Mouse (Mus musculus): ENCODE measurements around the gene Hcls1. TPM values are rescaled to one million over a fixed set of nuclear protein-coding genes. Genes with fewer than 3 reads are reported as not detected.

Hcls1 gene
- polyA plus RNA-seq, 1 experiment = 368 TPM

- H3K27ac ChIP-seq (ENCODE audit: insufficient read depth, low read depth, low read length) = no peak overlapping the region
- peaks cover under 1% of the 10 kb centered on the region for H3K4me1 ChIP-seq (ENCODE audit: control insufficient read depth, insufficient read depth, low read length)
- TF ChIP-seq CTCF (IDR thresholded peaks at IDR 0.05; ENCODE audit: low read depth, low read length) = no peak
- TF ChIP-seq POLR2A (IDR thresholded peaks at IDR 0.05; ENCODE audit: borderline replicate concordance, low read depth, low read length) = no peak
Observed at GRCm38 (mm10) chr16:36914195-36914594, 20.6 kb upstream of the Hcls1 start.

GRCm38 (mm10) chr16:36918505-36918904 is 16.3 kb upstream of the Hcls1 start:
- H3K4me1 ChIP-seq (ENCODE audit: control insufficient read depth, insufficient read depth, low read length) = peaks cover 22% of the 10 kb centered on the region
- H3K4me3 ChIP-seq (ENCODE audit: insufficient read depth, low read length) = no peak overlapping the region
- H3K27ac ChIP-seq (ENCODE audit: insufficient read depth, low read depth, low read length) = no peak overlapping the region
- TF ChIP-seq POLR2A (IDR thresholded peaks at IDR 0.05; ENCODE audit: borderline replicate concordance, low read depth, low read length) = no peak
- no peak for TF ChIP-seq CTCF (IDR thresholded peaks at IDR 0.05; ENCODE audit: low read depth, low read length)

More at GRCm38 (mm10) chr16:36914195-36914594, 20.6 kb upstream of the Hcls1 start:
- no peak overlapping the region for H3K4me3 ChIP-seq (ENCODE audit: insufficient read depth, low read length)

- H3K27ac ChIP-seq (ENCODE audit: insufficient read depth, low read depth, low read length) = peak overlapping the region; percentile 35; the same call in 1 of the 2 replicates
- peaks cover 22% of the 10 kb centered on the region for H3K4me1 ChIP-seq (ENCODE audit: control insufficient read depth, insufficient read depth, low read length)
- TF ChIP-seq CTCF (IDR thresholded peaks at IDR 0.05; ENCODE audit: low read depth, low read length) (no peak), POLR2A (IDR thresholded peaks at IDR 0.05; ENCODE audit: borderline replicate concordance, low read depth, low read length) (no peak)
Observed at GRCm38 (mm10) chr16:36920410-36920809, 14.4 kb upstream of the Hcls1 start.

GRCm38 (mm10) chr16:36921067-36921613 is 13.6 kb upstream of the Hcls1 start:
- Histone ChIP-seq H3K27ac (ENCODE audit: insufficient read depth, low read depth, low read length) (no peak overlapping the region), H3K4me3 (ENCODE audit: insufficient read depth, low read length) (no peak overlapping the region), H3K4me1 (ENCODE audit: control insufficient read depth, insufficient read depth, low read length) (peaks cover 22% of the 10 kb centered on the region)
- TF ChIP-seq POLR2A (IDR thresholded peaks at IDR 0.05; ENCODE audit: borderline replicate concordance, low read depth, low read length) = no peak
- TF ChIP-seq CTCF (IDR thresholded peaks at IDR 0.05; ENCODE audit: low read depth, low read length) = no peak

More at GRCm38 (mm10) chr16:36920410-36920809, 14.4 kb upstream of the Hcls1 start:
- H3K4me3 ChIP-seq (ENCODE audit: insufficient read depth, low read length) = no peak overlapping the region

- TF ChIP-seq POLR2A (IDR thresholded peaks at IDR 0.05; ENCODE audit: borderline replicate concordance, low read depth, low read length) = no peak
- TF ChIP-seq CTCF (IDR thresholded peaks at IDR 0.05; ENCODE audit: low read depth, low read length) = no peak
- no peak overlapping the region for H3K4me3 ChIP-seq (ENCODE audit: insufficient read depth, low read length)
- H3K4me1 ChIP-seq (ENCODE audit: control insufficient read depth, insufficient read depth, low read length) = peaks cover 22% of the 10 kb centered on the region
- no peak overlapping the region for H3K27ac ChIP-seq (ENCODE audit: insufficient read depth, low read depth, low read length)
Observed at GRCm38 (mm10) chr16:36921980-36922379, 12.8 kb upstream of the Hcls1 start.

GRCm38 (mm10) chr16:36924312-36924711 is 10.5 kb upstream of the Hcls1 start:
- H3K27ac ChIP-seq (ENCODE audit: insufficient read depth, low read depth, low read length) = no peak overlapping the region
- no peak overlapping the region for H3K4me3 ChIP-seq (ENCODE audit: insufficient read depth, low read length)
- H3K4me1 ChIP-seq (ENCODE audit: control insufficient read depth, insufficient read depth, low read length) = peaks cover 20% of the 10 kb centered on the region
- no peak for TF ChIP-seq POLR2A (IDR thresholded peaks at IDR 0.05; ENCODE audit: borderline replicate concordance, low read depth, low read length)
- TF ChIP-seq CTCF (IDR thresholded peaks at IDR 0.05; ENCODE audit: low read depth, low read length) = no peak

- peaks cover 20% of the 10 kb centered on the region for H3K4me1 ChIP-seq (ENCODE audit: control insufficient read depth, insufficient read depth, low read length)
- no peak overlapping the region for H3K4me3 ChIP-seq (ENCODE audit: insufficient read depth, low read length)
- no peak for TF ChIP-seq CTCF (IDR thresholded peaks at IDR 0.05; ENCODE audit: low read depth, low read length)
- TF ChIP-seq POLR2A (IDR thresholded peaks at IDR 0.05; ENCODE audit: borderline replicate concordance, low read depth, low read length) = no peak
- no peak overlapping the region for H3K27ac ChIP-seq (ENCODE audit: insufficient read depth, low read depth, low read length)
Observed at GRCm38 (mm10) chr16:36925351-36925750, 9.4 kb upstream of the Hcls1 start.

- Histone ChIP-seq H3K4me3 (ENCODE audit: insufficient read depth, low read length) (no peak overlapping the region), H3K4me1 (ENCODE audit: control insufficient read depth, insufficient read depth, low read length) (peaks cover 21% of the 10 kb centered on the region), H3K27ac (ENCODE audit: insufficient read depth, low read depth, low read length) (no peak overlapping the region)
- no peak for TF ChIP-seq CTCF (IDR thresholded peaks at IDR 0.05; ENCODE audit: low read depth, low read length)
- TF ChIP-seq POLR2A (IDR thresholded peaks at IDR 0.05; ENCODE audit: borderline replicate concordance, low read depth, low read length) = no peak
Observed at GRCm38 (mm10) chr16:36925797-36926196, 9.0 kb upstream of the Hcls1 start.

GRCm38 (mm10) chr16:36926514-36927447 is 8.0 kb upstream of the Hcls1 start:
- H3K4me3 ChIP-seq (ENCODE audit: insufficient read depth, low read length) = no peak overlapping the region
- H3K27ac ChIP-seq (ENCODE audit: insufficient read depth, low read depth, low read length) = no peak overlapping the region
- TF ChIP-seq CTCF (IDR thresholded peaks at IDR 0.05; ENCODE audit: low read depth, low read length) = no peak
- peaks cover 22% of the 10 kb centered on the region for H3K4me1 ChIP-seq (ENCODE audit: control insufficient read depth, insufficient read depth, low read length)

Measured in bone marrow macrophage, adult 2 months (primary cell).